Mouse (Mus musculus): ENCODE measurements around the gene Nxnl2. TPM values are rescaled to one million over a fixed set of nuclear protein-coding genes. Genes with fewer than 3 reads are reported as not detected.

Nxnl2 gene
- polyA plus RNA-seq, 1 experiment: 0.31 TPM

- H3K4me1 ChIP-seq (ENCODE audit: control insufficient read depth, insufficient read depth, low read length): no peaks in the 10 kb centered on the region; the same call in 1 of the 2 replicates
- H3K27ac ChIP-seq (ENCODE audit: insufficient read depth, low read length): no peak overlapping the region
- TF ChIP-seq CTCF (IDR thresholded peaks at IDR 0.05; ENCODE audit: extremely low read depth, insufficient read depth, low read length) (no peak), POLR2A (IDR thresholded peaks at IDR 0.05; ENCODE audit: extremely low read depth, insufficient read depth, low read length) (no peak)
- H3K4me3 ChIP-seq (ENCODE audit: insufficient read depth, low read length): no peak overlapping the region; the same call in 1 of the 2 replicates
Observed at GRCm38 (mm10) chr13:51170215-51170614, 607 bp upstream of the Nxnl2 start.

- Histone ChIP-seq H3K27ac (ENCODE audit: insufficient read depth, low read length) (no peak overlapping the region), H3K4me1 (ENCODE audit: control insufficient read depth, insufficient read depth, low read length) (no peaks in the 10 kb centered on the region; the same call in 1 of the 2 replicates), H3K4me3 (ENCODE audit: insufficient read depth, low read length) (no peak overlapping the region)
- TF ChIP-seq CTCF (IDR thresholded peaks at IDR 0.05; ENCODE audit: extremely low read depth, insufficient read depth, low read length) (no peak), POLR2A (IDR thresholded peaks at IDR 0.05; ENCODE audit: extremely low read depth, insufficient read depth, low read length) (no peak)
Observed at GRCm38 (mm10) chr13:51172601-51173000, 1.8 kb downstream of the Nxnl2 start.

- Histone ChIP-seq H3K4me3 (ENCODE audit: insufficient read depth, low read length) (no peak overlapping the region), H3K4me1 (ENCODE audit: control insufficient read depth, insufficient read depth, low read length) (no peaks in the 10 kb centered on the region), H3K27ac (ENCODE audit: insufficient read depth, low read length) (no peak overlapping the region)
- no peak for TF ChIP-seq POLR2A (IDR thresholded peaks at IDR 0.05; ENCODE audit: extremely low read depth, insufficient read depth, low read length)
- TF ChIP-seq CTCF (IDR thresholded peaks at IDR 0.05; ENCODE audit: extremely low read depth, insufficient read depth, low read length): no peak
Observed at GRCm38 (mm10) chr13:51178932-51179331, 8.1 kb downstream of the Nxnl2 start.

GRCm38 (mm10) chr13:51179362-51179761, 8.5 kb downstream of the Nxnl2 start:
- Histone ChIP-seq H3K4me1 (ENCODE audit: control insufficient read depth, insufficient read depth, low read length) (no peaks in the 10 kb centered on the region), H3K4me3 (ENCODE audit: insufficient read depth, low read length) (no peak overlapping the region), H3K27ac (ENCODE audit: insufficient read depth, low read length) (no peak overlapping the region)
- TF ChIP-seq CTCF (IDR thresholded peaks at IDR 0.05; ENCODE audit: extremely low read depth, insufficient read depth, low read length): no peak
- TF ChIP-seq POLR2A (IDR thresholded peaks at IDR 0.05; ENCODE audit: extremely low read depth, insufficient read depth, low read length): no peak

- H3K27ac ChIP-seq (ENCODE audit: insufficient read depth, low read length): no peak overlapping the region
- H3K4me3 ChIP-seq (ENCODE audit: insufficient read depth, low read length): no peak overlapping the region
- H3K4me1 ChIP-seq (ENCODE audit: control insufficient read depth, insufficient read depth, low read length): no peaks in the 10 kb centered on the region
- TF ChIP-seq POLR2A (IDR thresholded peaks at IDR 0.05; ENCODE audit: extremely low read depth, insufficient read depth, low read length) (no peak), CTCF (IDR thresholded peaks at IDR 0.05; ENCODE audit: extremely low read depth, insufficient read depth, low read length) (no peak)
Observed at GRCm38 (mm10) chr13:51182236-51182635, 11.4 kb downstream of the Nxnl2 start.

GRCm38 (mm10) chr13:51184896-51185295, 14.1 kb downstream of the Nxnl2 start:
- TF ChIP-seq CTCF (IDR thresholded peaks at IDR 0.05; ENCODE audit: extremely low read depth, insufficient read depth, low read length) (no peak), POLR2A (IDR thresholded peaks at IDR 0.05; ENCODE audit: extremely low read depth, insufficient read depth, low read length) (no peak)
- Histone ChIP-seq H3K4me1 (ENCODE audit: control insufficient read depth, insufficient read depth, low read length) (no peaks in the 10 kb centered on the region), H3K27ac (ENCODE audit: insufficient read depth, low read length) (no peak overlapping the region), H3K4me3 (ENCODE audit: insufficient read depth, low read length) (no peak overlapping the region)

- Histone ChIP-seq H3K4me1 (ENCODE audit: control insufficient read depth, insufficient read depth, low read length) (no peaks in the 10 kb centered on the region), H3K4me3 (ENCODE audit: insufficient read depth, low read length) (no peak overlapping the region), H3K27ac (ENCODE audit: insufficient read depth, low read length) (no peak overlapping the region)
- TF ChIP-seq CTCF (IDR thresholded peaks at IDR 0.05; ENCODE audit: extremely low read depth, insufficient read depth, low read length) (no peak), POLR2A (IDR thresholded peaks at IDR 0.05; ENCODE audit: extremely low read depth, insufficient read depth, low read length) (no peak)
Observed at GRCm38 (mm10) chr13:51190336-51190735, 19.5 kb downstream of the Nxnl2 start.

- Histone ChIP-seq H3K4me3 (ENCODE audit: insufficient read depth, low read length) (no peak overlapping the region), H3K4me1 (ENCODE audit: control insufficient read depth, insufficient read depth, low read length) (no peaks in the 10 kb centered on the region), H3K27ac (ENCODE audit: insufficient read depth, low read length) (no peak overlapping the region)
- TF ChIP-seq CTCF (IDR thresholded peaks at IDR 0.05; ENCODE audit: extremely low read depth, insufficient read depth, low read length): no peak
Observed at GRCm38 (mm10) chr13:51191416-51192140, 20.8 kb downstream of the Nxnl2 start.

GRCm38 (mm10) chr13:51193893-51194292, 23.1 kb downstream of the Nxnl2 start:
- TF ChIP-seq CTCF (IDR thresholded peaks at IDR 0.05; ENCODE audit: extremely low read depth, insufficient read depth, low read length) (no peak), POLR2A (IDR thresholded peaks at IDR 0.05; ENCODE audit: extremely low read depth, insufficient read depth, low read length) (no peak)
- Histone ChIP-seq H3K27ac (ENCODE audit: insufficient read depth, low read length) (no peak overlapping the region), H3K4me3 (ENCODE audit: insufficient read depth, low read length) (no peak overlapping the region), H3K4me1 (ENCODE audit: control insufficient read depth, insufficient read depth, low read length) (peaks cover 2% of the 10 kb centered on the region; the same call in 1 of the 2 replicates)

GRCm38 (mm10) chr13:51197699-51198098, 26.9 kb downstream of the Nxnl2 start:
- Histone ChIP-seq H3K4me3 (ENCODE audit: insufficient read depth, low read length) (no peak overlapping the region), H3K27ac (ENCODE audit: insufficient read depth, low read length) (no peak overlapping the region), H3K4me1 (ENCODE audit: control insufficient read depth, insufficient read depth, low read length) (peaks cover 2% of the 10 kb centered on the region; the same call in 1 of the 2 replicates)
- TF ChIP-seq CTCF (IDR thresholded peaks at IDR 0.05; ENCODE audit: extremely low read depth, insufficient read depth, low read length) (no peak), POLR2A (IDR thresholded peaks at IDR 0.05; ENCODE audit: extremely low read depth, insufficient read depth, low read length) (no peak)
